Mouse (Mus musculus): ENCODE results near the gene Ccdc42. TPM values are rescaled to one million over a fixed set of nuclear protein-coding genes. Genes with fewer than 3 reads are reported as not detected.

The Ccdc42 gene
- total RNA-seq (2021), result under 1 TPM in 1 of 2 experiments, not detected in 1; 0.18 TPM
- long read RNA-seq, experiment 1, result 0 reads
- long read RNA-seq, experiment 2, result 0 reads

DNA sequence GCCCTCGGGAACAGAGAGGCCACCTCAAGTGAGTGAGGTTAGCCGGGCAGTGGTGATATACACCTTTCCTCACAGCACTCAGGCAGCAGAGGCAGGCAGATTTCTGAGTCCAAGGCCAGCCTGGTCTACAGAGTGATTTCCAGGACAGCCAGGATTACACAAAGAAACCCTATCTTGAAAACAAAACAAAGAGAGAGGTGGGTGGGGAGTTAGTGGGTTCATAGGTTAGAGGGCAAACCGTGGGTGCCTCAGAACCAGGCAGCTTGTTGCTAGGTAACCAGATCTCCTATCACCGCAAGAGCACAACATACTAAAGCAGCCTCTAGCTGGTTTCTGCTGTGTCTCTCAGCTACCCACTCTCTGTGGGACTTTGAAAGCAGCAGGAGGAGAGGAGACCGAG, at the start of gene Ccdc42:
Ccdc42 (plus strand) TSS at position 301 of the 400 bp plus-strand sequence.
- no peak for DNase-seq
- intact Hi-C loops (cut with DNase I; ENCODE audit: low total_unique reads), result no loop called here

DNA sequence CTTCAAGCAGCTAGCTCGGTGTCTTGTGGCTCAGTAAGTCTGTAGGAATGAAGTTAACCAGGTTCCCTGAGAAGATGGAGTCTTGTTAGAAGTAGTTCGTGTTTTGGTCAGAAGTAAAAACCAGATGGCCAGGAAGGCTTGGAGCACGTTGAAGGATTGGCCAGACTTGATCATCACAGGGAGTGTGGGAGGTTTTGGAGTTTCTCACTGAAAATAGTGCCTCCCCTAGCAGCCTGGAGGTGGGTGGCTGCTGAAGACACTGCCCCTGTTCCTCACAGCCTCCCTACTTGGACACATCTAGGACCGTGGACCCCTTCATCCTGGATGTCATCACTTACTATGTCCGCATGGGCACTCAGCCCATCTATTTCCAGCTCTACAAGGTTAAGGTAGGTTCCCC, 47.2 kb upstream of the Ccdc42 start:
- DNase-seq, result no peak
- intact Hi-C loops (cut with DNase I; ENCODE audit: low total_unique reads), result no loop called here

DNA sequence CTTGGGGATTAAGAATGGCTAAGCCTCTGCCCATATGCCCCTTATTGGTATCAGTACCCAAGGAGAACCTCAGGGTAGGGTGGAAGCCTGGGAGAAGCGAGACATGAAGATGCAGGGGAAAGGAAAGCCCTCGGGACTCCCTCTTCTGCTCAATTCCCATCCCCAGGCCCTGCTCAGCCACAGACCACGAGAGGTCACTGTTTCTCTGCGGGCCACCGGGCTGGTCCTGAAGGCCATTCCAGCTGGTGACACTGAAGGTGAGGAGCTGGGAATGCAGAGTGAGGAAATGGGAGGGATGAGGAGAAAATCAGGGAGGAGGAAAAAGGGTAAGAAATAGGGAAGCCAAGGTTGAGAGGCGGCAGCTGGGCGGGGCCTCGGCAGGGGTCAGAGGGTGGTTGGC, 42.3 kb upstream of the Ccdc42 start:
- intact Hi-C loops (cut with DNase I; ENCODE audit: low total_unique reads), result no loop called here
- no peak for DNase-seq

DNA sequence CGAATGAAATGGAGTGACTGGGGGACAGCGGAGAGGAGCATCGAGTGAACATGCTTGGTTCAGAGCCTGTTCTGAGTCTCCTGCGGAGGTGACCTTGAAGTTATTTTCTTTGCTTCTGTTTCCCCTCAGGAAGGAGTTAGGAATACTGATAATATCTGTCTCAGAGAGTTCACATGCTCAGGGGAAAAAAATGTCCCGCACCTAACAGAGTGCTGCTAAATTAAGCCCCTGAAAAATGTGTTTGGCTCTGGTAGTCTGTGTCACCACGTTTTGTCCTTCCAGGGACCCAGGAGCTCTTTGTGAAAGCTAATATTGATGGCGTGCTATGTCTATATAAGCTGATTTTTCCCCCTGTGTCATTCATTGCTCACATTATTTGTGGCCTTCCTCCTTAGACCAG, 41.6 kb upstream of the Ccdc42 start:
- DNase-seq, result no peak
- intact Hi-C loops (cut with DNase I; ENCODE audit: low total_unique reads), result no loop called here

DNA sequence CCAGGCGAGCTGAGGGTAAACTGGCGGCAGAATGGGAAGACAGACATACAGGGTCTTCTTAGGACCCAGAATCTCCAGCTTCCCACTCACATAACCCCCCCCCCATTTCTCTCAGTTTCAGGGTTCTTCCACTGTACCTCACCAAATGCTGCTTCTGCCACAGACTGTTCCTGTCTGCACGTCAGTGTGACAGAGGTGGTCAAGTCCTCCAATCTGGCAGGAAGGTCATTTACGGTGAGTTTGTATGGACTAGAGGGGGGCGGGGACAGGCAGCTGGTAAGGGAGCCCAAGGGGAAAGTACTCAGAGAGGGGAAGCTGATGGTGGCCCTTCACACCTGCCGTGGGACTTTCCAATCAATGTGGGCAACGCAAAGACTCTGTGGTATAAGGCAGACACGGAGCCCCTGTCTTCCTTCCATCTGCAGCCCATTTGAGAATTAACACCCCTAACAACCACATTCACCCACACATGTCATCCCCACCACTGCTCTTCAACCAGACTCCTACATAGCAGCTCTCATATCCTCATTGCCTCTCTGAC, 41.1 kb upstream of the Ccdc42 start:
- intact Hi-C loops (cut with DNase I; ENCODE audit: low total_unique reads), result no loop called here
- DNase-seq, result no peak

DNA sequence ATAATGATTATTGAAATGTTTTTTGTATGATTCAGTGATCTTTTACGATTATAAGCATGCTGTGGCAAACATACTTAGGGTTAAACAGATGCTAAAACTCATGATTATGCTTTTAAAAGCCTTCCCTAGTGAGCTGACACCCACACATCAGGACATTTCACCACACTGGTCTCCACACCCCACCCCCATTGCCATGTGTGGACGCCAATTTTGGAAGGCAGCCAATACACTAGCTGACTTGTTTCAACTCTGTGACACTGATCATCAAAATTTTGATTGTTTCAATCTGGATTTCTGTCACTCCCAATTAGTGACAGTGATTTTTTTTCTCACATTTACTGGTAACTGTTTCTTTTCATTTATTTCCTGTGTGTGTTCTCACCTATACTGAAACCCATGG, 39.3 kb upstream of the Ccdc42 start:
- intact Hi-C loops (cut with DNase I; ENCODE audit: low total_unique reads), result no loop called here
- no peak for DNase-seq

DNA sequence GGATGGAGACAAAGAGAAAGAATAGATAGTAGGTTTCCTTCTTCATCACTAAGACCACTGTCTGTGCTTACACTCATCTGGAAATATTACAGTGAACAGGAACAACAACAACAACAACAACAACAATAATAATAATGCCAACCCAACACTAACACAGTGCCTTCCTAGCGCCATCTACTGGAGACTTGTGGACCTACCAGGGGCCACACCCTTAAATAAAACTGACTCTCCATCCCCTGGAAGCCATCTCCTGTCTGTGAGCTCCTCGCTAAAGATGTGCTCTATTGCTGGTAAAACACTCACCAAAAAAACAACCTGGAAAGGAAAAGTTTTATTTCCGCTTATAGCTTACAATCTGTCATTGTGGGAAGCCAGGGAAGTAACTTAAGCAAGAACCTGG, 37.2 kb upstream of the Ccdc42 start:
- intact Hi-C loops (cut with DNase I; ENCODE audit: low total_unique reads), result no loop called here

DNA sequence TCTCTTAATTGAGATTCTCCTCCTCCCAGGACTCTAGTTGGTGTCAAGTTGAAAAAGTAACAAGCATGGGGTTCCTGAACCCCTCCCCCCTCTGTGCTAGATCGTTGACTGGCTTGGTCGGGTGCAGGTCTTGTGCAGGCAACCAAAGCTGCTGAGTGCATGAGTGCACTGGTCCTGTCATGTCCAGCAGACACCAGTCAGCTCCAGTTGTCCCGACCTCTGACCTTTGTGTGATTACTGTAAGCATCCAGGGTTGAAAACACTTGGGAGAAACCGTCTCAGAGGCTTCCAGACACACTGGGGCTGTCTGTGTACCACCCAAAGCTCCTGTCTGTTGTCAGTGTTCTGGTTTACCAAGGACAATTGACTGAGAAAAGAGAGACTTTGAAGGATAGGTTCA, 36.5 kb upstream of the Ccdc42 start:
- intact Hi-C loops (cut with DNase I; ENCODE audit: low total_unique reads), result loop anchor here (5.0 to 10.0 kb wide), 2 partner anchors 68 to 254 kb away; no protein-coding TSS in a partner anchor
- DNase-seq, result no peak

More for the DNA sequence above, 37.2 kb upstream of the Ccdc42 start:
- DNase-seq, result no peak

DNA sequence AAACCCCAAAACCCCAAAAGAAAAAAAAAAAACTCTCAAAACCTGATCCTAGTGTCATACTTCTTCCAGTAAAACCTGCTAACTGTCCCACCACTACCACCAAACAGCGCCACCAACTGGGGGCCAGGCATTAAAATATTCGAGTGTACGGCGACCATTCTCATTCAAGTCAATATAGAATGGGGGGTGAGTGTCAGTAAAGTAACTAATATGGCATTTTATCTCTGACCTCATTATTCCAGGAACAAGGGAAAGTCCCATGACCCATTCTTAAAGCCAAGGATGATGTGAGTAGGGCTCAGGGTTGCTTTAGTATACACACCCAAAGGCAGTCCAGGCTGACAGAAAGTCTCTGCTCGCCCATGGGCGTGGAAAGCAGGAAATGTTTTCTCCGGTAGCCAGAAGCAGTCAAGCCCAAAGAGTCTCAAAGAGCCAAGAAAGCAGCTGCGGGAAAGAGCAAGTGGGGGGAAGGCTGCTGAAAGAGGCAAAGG, 32.8 kb upstream of the Ccdc42 start:
- intact Hi-C loops (cut with DNase I; ENCODE audit: low total_unique reads), result loop anchor here (5.0 to 10.0 kb wide), 2 partner anchors 72 to 251 kb away; no protein-coding TSS in a partner anchor
- DNase-seq, result peak; percentile 54

DNA sequence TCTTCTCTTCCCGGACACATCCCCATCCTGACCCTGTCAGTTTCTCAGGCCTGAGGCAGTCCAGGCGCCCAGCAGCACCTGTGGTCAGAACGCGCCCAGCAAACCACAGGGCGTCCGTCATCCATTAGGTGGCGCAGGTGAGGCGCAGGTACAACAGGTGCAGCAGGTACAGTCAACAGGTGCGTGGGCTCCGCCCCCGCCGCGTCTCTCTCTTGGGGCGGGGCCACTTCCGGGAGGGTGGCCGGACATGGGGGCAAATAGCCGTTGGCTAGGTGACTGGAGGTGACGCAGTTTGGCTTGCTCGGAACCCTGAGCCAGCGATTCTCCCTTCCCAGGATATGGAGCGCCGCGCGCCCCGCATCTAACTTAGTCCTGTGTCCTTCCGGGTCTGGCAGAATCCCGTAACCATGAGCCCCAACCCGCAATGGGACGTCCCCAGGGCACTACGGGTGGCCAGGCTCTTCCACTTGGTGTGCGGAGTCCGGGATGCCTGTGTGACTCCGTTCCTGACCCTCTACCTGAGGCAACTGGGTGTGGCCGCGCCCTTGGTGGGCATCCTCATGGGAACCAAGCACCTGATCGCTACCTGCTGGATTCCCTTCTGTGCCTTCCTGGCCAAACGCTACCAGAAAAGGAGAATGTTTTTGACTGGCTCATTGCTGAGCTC, 30.8 kb upstream of the Ccdc42 start, which contains the start of gene Mfsd6l:
Mfsd6l (plus strand) TSS at position 269 of the 667 bp plus-strand sequence.
- DNase-seq, result no peak
- intact Hi-C loops (cut with DNase I; ENCODE audit: low total_unique reads), result loop anchor here (10.0 kb wide), 1 partner anchor 249 kb away; no protein-coding TSS in a partner anchor

DNA sequence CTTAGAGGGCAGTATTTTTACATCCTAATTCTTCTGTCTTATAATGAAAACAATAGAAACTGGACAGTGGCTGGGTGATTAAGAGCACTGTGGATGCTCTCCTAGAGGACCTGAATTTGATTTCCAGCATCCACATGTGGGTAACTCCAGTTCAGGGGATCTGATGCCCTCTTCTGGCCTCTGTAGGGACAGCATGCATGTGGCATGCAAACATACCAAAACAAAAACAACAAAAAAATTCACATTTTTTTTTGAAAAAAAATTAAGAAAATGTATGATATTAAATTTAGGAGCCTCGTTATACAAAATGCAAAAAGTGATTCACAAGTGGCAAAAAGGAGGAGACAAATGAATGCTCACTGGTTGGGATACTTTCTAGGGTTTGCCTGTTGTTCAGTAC, 27.3 kb upstream of the Ccdc42 start:
- intact Hi-C loops (cut with DNase I; ENCODE audit: low total_unique reads), result loop anchor here (10.0 kb wide), 1 partner anchor 245 kb away; no protein-coding TSS in a partner anchor
- no peak for DNase-seq

DNA sequence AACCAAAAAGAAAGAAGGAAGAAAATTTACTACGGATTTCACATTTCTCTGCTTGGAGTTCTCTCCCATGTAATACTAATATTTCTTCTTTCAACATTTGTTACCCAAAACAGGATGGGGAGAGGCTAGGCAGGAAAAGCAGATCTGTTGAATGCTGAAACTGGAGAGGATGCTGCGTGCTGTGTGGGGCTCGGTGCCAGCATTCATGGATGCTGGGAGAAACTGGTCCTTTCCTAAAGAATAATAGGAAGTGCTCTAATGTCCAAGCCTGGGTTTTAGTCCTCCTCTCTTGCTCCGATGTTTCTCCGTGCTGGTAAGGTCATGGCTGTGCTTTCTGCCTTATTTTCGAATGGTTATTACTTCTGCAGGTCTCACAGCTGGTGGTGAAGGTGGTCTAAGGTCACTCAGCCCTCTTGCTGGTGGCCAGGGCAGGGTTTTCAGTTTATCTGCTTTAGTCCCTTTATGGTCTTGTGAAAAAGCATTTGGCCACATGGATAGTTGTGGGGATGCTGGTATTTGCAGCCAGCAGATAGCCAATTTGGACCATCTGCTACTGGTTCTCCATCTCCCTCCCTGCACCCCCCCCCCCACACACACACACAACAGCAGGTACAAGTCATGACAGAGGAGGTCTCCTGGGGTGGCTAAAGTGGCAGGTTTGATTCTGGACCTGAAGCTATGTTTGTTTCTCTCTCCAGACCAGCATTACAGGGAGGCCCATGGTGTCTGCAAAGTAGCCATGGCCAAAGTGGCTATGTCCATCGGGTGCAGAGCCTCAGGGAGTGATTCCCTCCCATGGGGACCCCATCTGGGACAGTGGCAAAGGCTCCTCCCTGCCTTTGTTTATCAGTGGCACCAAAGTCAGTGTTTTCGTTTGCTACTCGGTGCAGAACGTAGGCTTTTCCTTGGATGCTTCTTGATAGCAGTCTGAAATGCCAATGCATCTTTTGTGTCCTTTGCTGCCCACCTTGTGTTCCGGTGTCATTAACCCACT, 24.6 kb upstream of the Ccdc42 start:
- intact Hi-C loops (cut with DNase I; ENCODE audit: low total_unique reads), result loop anchor here (10.0 kb wide), 2 partner anchors 163 to 313 kb away; partner anchors contain the start of gene Ndel1

DNA sequence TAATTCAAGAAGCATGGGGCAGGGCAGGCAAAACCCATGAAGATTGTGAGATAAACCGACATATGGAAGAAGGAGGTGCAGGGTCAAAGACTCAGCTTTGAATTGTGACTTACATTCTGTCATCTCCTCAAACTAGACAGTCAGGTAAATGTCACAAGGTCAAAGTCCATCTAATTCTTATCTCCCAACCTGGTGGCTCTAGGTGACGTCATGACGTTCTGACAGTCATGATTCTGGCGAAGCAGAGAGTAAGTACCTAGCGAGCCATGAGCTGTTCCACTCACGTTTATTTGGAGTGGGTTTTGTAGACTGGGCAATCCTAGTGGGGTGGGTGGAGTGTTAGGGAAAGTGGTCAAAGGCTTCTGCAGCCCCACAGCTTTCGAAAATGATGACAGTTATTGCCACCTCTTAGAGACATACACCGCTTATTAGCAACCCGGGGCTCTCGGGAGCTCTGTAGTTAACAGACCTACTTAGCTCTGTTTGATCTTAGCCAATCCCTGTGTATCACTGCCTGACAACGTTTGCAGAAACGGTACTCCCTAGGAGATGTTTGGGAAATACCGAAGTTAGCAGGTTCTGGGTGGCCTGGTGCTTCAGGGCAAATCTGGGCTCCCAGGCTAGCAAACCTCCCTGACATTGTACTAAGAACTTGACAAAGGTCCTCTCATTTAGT, 22.3 kb upstream of the Ccdc42 start:
- intact Hi-C loops (cut with DNase I; ENCODE audit: low total_unique reads), result loop anchor here (10.0 kb wide), 2 partner anchors 160 to 310 kb away; partner anchors contain the start of gene Ndel1
- no peak for DNase-seq

More for the DNA sequence above, 24.6 kb upstream of the Ccdc42 start:
- DNase-seq, result no peak

DNA sequence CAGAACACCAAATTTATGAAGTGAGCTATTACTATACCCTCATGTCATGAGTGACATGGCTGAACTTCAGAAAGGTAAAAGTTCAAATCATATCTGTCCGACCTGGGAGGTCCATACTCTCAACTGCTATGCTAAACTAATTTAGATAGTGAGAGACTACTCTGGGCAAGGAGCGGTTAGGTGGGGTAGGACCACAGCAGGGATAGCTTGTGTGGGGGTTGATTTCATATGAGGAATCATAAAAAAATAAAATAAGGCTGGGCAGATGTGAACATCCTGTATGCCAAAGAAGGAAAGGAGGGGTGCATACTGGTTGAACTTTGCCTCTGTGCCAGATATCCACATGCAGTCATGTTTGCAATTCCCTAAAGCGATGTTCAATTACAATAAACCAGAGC, 21.8 kb upstream of the Ccdc42 start:
- intact Hi-C loops (cut with DNase I; ENCODE audit: low total_unique reads), result loop anchor here (10.0 kb wide), 2 partner anchors 160 to 310 kb away; partner anchors contain the start of gene Ndel1
- DNase-seq, result no peak

DNA sequence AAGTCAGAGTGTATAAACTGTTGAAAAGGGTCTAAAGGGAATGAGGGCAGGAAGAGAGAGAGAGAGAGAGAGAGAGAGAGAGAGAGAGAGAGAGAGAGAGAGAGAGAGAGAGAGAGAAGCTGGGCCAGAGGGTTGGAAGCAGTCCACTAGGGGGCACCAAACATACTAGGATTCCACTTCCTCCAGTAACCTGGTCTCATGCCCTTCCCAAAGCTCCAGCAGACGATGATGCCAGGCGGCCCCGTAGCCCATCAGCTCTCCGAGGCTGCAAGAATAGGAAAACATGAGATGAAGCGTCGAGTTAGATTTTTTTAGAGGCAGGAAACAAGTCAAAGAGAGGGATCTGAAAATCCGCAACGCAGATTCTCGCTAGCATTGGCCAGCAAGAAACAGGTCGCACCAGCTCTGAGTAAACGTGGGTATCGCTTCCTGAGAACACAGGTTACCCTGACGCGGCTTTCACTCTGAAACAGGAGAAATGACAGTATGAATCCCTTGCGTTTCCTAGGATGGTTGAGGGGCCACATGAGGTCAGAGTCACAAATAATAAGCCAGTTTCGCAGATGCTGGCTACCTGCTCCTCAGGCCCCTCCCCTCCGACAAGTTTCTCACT, 20.3 kb upstream of the Ccdc42 start:
- peak; percentile 71 for DNase-seq
- intact Hi-C loops (cut with DNase I; ENCODE audit: low total_unique reads), result loop anchor here (10.0 kb wide), 2 partner anchors 158 to 308 kb away; partner anchors contain the start of gene Ndel1

DNA sequence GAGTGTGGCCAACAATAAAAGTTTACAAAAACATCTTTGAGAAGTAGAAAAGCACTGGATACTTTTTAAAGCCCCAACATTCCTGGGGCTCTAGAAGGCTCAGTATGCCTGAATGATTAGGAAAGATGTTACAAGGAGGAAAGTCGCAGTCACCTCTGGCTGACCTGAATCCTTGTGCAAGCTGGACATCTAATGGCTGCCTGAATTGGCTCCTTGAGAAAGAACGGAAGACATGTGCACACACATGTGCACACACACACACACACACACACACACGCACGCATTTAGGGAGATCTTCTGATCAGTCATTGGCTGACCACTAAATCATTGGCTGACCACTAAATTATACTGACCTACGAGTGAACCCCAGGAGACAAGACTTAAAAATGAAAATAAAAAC, 16.0 kb upstream of the Ccdc42 start:
- intact Hi-C loops (cut with DNase I; ENCODE audit: low total_unique reads), result no loop called here
- DNase-seq, result no peak

DNA sequence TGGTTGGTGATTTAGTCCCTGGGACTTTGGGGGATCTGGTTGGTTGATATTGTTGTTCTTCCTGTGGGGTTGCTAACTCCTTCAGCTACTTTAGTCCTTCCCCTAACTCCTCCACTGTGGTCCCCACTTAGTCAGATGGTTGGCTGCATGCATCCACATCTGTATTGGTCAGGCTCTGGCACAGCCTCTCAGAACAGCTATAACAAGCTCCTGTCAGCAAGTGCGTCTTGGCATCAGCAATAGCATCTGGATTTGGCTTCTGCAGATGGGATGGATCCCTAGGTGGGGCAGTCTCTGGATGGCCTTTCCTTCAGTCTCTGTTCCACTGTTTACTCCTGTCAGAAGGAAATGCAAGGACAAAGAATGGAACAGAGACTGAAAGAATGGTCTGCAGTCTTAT, 9.7 kb upstream of the Ccdc42 start:
- intact Hi-C loops (cut with DNase I; ENCODE audit: low total_unique reads), result no loop called here
- DNase-seq, result no peak

DNA sequence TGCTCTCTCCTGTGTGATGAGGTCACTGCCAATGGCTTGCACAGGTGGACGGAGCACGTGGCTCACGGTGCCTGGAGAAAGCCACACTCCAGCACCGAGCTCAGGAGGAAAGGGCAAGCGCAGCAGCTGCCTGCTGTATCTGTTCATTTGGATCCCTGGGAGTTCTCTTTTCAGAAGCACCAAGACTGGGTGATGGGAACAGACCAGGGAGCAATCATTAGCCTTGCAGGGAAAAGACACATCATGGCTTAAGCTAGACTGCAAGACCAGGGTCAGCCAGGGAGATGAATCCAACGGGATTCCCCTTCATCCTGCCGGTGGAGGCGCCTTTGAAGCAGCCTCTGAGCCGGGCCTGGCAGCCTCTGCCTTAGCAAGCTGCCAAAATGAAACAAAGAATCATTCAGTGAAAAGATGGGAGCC, 7.3 kb upstream of the Ccdc42 start:
- DNase-seq, result peak; percentile 58
- intact Hi-C loops (cut with DNase I; ENCODE audit: low total_unique reads), result no loop called here

Data from gastrocnemius, postnatal 14 days (tissue).